In the genomic region with DNA sequence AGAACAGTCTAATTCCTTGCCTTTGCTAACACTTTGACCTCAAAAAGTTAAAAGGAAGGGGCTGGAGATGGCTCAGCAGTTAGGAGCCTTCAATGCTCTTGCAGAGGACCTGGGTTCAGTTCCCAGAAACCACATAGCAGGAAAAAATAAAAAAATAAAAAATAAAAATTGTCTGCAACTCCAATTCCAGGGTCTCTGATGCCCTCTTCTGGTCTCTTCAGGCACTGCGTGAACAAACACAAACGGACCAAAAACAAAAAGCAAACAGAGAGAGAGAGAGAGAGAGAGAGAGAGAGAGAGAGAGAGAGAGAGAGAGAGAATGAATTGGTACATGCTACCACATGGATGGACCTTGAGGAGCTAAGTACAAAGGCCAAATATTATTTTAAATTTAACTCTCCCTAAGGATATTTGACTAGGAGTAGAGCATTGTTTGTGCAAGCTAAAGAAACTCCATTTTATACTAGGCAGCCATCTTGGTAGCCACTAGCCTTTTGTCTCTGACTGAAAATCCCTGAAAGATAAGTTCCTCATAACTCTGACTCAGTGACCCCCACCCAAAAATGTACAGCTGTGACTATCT, we compare ENCODE assay signal across 9 mouse cellular contexts. TPM values are rescaled to one million over a fixed set of nuclear protein-coding genes. Genes with fewer than 3 reads are reported as not detected.
A peak's percentile ranks its signal among the peaks of the same experiment; 100 is the strongest.
DNase-seq lines count a peak whose midpoint lies in the region; ATAC-seq and TF ChIP-seq lines count a peak whose summit lies in the region.
"Had no signal": no experiment of that assay in that cellular context is flagged by ENCODE, and none has a peak within 500 bp of the region (broad histone marks: within the 10 kb centered on the region; RNA-seq: fewer than 3 reads in every experiment).

No protein-coding gene starts in this region.

- TF ChIP-seq CTCF in heart, postnatal 0 days (IDR thresholded peaks at IDR 0.05; ENCODE audit: low read depth) = peak; percentile 64
- TF ChIP-seq CTCF in midbrain, postnatal 0 days (IDR thresholded peaks at IDR 0.05) = peak; percentile 81

- no peak overlapping the region for H3K4me2 ChIP-seq in heart, postnatal 0 days (ENCODE audit: low read depth, low read length)
- H3K4me2 ChIP-seq in midbrain, postnatal 0 days (ENCODE audit: low read depth, low read length, poor library complexity, severe bottlenecking) = no peak overlapping the region
- H3K4me2 ChIP-seq: neural tube, embryonic 13.5 days had no signal

- H3K36me3 ChIP-seq in heart, postnatal 0 days (replicated peaks; ENCODE audit: control insufficient read depth, insufficient read depth, low read length) = no peaks in the 10 kb centered on the region
- H3K36me3 ChIP-seq in midbrain, postnatal 0 days (ENCODE audit: insufficient read depth, low read length) = no peaks in the 10 kb centered on the region
- H3K36me3 ChIP-seq: neural tube, embryonic 13.5 days had no signal

- no peak overlapping the region for H3K9ac ChIP-seq in heart, postnatal 0 days (replicated peaks; ENCODE audit: low read depth, low read length)
- no peak overlapping the region for H3K9ac ChIP-seq in midbrain, postnatal 0 days (replicated peaks; ENCODE audit: low read length, poor library complexity, severe bottlenecking)
- H3K9ac ChIP-seq: neural tube, embryonic 13.5 days had no signal

- WGBS in heart, postnatal 0 days = 2% methylated on average over 2 of the region's 2 CpGs
- WGBS in midbrain, postnatal 0 days = 4% methylated on average over 2 of the region's 2 CpGs

- no peak overlapping the region for H3K4me3 ChIP-seq in heart, postnatal 0 days (ENCODE audit: low read depth, low read length)
- H3K4me3 ChIP-seq in midbrain, postnatal 0 days (ENCODE audit: low read depth, low read length) = no peak overlapping the region
- H3K4me3 ChIP-seq: neural tube, embryonic 13.5 days had no signal

- H3K4me1 ChIP-seq in heart, postnatal 0 days (ENCODE audit: control insufficient read depth, insufficient read depth) = no peaks in the 10 kb centered on the region
- H3K4me1 ChIP-seq in midbrain, postnatal 0 days (ENCODE audit: insufficient read depth, low read length) = no peaks in the 10 kb centered on the region
- H3K4me1 ChIP-seq: neural tube, embryonic 13.5 days had no signal

- peak; percentile 28 to 78 for DNase-seq in layer of hippocampus, adult 18-20 months (ENCODE audit: low spot score in 2 of 2)
- no peak for DNase-seq in layer of hippocampus, adult 9-10 months (ENCODE audit: low spot score)
- DNase-seq in R1 (ENCODE audit: low read depth, low spot score) = peak; percentile 60
- peak; percentile 74 to 86 for DNase-seq in cerebellum, postnatal 14 days
- peak; percentile 61 for DNase-seq in heart, postnatal 0 days (ENCODE audit: low spot score)
- DNase-seq in left cerebral cortex, adult 18-20 months (ENCODE audit: low spot score in 2 of 2) = peak; percentile 58 to 69
- DNase-seq in midbrain, postnatal 0 days (ENCODE audit: low spot score) = peak; percentile 58
- DNase-seq in thymus, postnatal 36 days = peak; percentile 19 to 33

- TF ChIP-seq EP300 in heart, postnatal 0 days (IDR thresholded peaks at IDR 0.05; ENCODE audit: low read depth) = no peak

- no peaks in the 10 kb centered on the region for H3K27me3 ChIP-seq in heart, postnatal 0 days (ENCODE audit: control insufficient read depth, insufficient read depth, low read length)
- no peaks in the 10 kb centered on the region for H3K27me3 ChIP-seq in midbrain, postnatal 0 days (ENCODE audit: insufficient read depth, low read length)
- H3K27me3 ChIP-seq: neural tube, embryonic 13.5 days had no signal

- no peak for ATAC-seq in heart, postnatal 0 days (ENCODE audit: insufficient read depth, low read depth)
- no peak for ATAC-seq in midbrain, postnatal 0 days (ENCODE audit: low FRiP score)

- H3K9me3 ChIP-seq in heart, postnatal 0 days (replicated peaks; ENCODE audit: control insufficient read depth, low read length) = no peaks in the 10 kb centered on the region
- no peaks in the 10 kb centered on the region for H3K9me3 ChIP-seq in midbrain, postnatal 0 days (ENCODE audit: low read length)
- H3K9me3 ChIP-seq: neural tube, embryonic 13.5 days had no signal

- no peak overlapping the region for H3K27ac ChIP-seq in heart, postnatal 0 days (ENCODE audit: low read depth)
- no peak overlapping the region for H3K27ac ChIP-seq in midbrain, postnatal 0 days (ENCODE audit: low read depth, low read length)
- H3K27ac ChIP-seq: neural tube, embryonic 13.5 days had no signal

RNA-seq across cellular contexts. Expression of a gene that starts 39.2 kb away (rescaled TPM):
- total RNA-seq in layer of hippocampus, adult 18-20 months (2021) = not detected
- not detected in 2 replicates for total RNA-seq in heart, postnatal 0 days (2014; rRNA removed; ENCODE audit: low replicate concordance)
- polyA plus RNA-seq in heart, postnatal 0 days (2015; fragmentation: Nextera tagmentation; extraction: Ambion mirVana) = not detected in 2 replicates
- not detected for total RNA-seq in left cerebral cortex, adult 18-20 months (2021)
- total RNA-seq in midbrain, postnatal 0 days (2014; rRNA removed) = 0.99 TPM in 1 of 2 replicates, not detected in the other
- not detected in 2 replicates for polyA plus RNA-seq in midbrain, postnatal 0 days (2015; fragmentation: Nextera tagmentation; extraction: Ambion mirVana)
- polyA plus RNA-seq: neural tube, embryonic 13.5 days had no signal

RNA-seq across cellular contexts. Expression of a gene that starts 48.9 kb away (rescaled TPM):
- total RNA-seq in layer of hippocampus, adult 18-20 months (2021) = not detected
- total RNA-seq in heart, postnatal 0 days (2014; rRNA removed; ENCODE audit: low replicate concordance) = 0.46 TPM in 1 of 2 replicates, not detected in the other
- polyA plus RNA-seq in heart, postnatal 0 days (2015; fragmentation: Nextera tagmentation; extraction: Ambion mirVana) = not detected in 2 replicates
- not detected for total RNA-seq in left cerebral cortex, adult 18-20 months (2021)
- total RNA-seq in midbrain, postnatal 0 days (2014; rRNA removed) = not detected in 2 replicates
- polyA plus RNA-seq in midbrain, postnatal 0 days (2015; fragmentation: Nextera tagmentation; extraction: Ambion mirVana) = not detected in 2 replicates
- polyA plus RNA-seq: neural tube, embryonic 13.5 days had no signal
